Mouse (Mus musculus) brain, embryonic 14.5 days (tissue): ENCODE results near the gene Arhgef10l. TPM values are rescaled to one million over a fixed set of nuclear protein-coding genes. Genes with fewer than 3 reads are reported as not detected.

Experiments used
- DNase-seq: peaks from one replicate; pipeline ENCODE4 v3.0.0-alpha.2; 2011; ENCODE audit warnings: low read depth
- CTCF ChIP-seq: fragments of 200-500 bp; IDR thresholded peaks from 2 replicates; pipeline ENCODE4 v1.5.1; 2012; ENCODE audit warnings: inconsistent platforms, mild to moderate bottlenecking, moderate library complexity, borderline replicate concordance; ENCODE audit not compliant: insufficient read depth, insufficient read length; ENCODE audit errors: extremely low read depth
- POLR2A ChIP-seq: fragments of 200-500 bp; IDR thresholded peaks from 2 replicates; pipeline ENCODE4 v1.6.1; 2012; ENCODE audit warnings: mild to moderate bottlenecking, inconsistent platforms, borderline replicate concordance; ENCODE audit not compliant: poor library complexity, insufficient read depth, insufficient read length, severe bottlenecking; ENCODE audit errors: extremely low read depth
- polyA plus RNA-seq: library from polyadenylated mRNA; depleted of rRNA; stranded (reverse); fragments of >200 nt; gene quantifications from 2 replicates; pipeline ENCODE4 v1.2.3, GENCODE M21; 2012

Gene Arhgef10l
- polyA plus RNA-seq, 1 experiment: 45.9 TPM

DNA sequence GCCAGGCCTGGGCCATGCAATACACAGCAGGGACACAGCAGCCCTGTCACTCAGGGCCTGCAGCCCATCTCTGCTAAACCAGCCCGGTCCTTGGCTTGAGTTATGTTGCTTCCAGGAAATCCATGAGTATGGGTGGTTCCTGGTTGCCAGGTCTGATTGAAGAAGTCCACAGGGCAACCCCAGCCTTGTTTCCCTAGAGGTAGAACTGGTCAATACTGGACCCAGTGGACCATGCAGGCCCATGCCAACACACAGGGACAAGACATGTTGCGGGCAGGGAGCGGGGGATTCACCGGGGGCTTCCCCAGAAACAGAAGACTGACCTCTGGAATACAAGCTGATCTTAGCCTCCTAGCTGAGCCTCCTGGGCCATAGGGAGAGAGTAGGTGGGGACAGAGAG lies 142.9 kb downstream of the Arhgef10l start:
- no peak for TF ChIP-seq POLR2A
- TF ChIP-seq CTCF: no peak
- no peak for DNase-seq

GRCm38 (mm10) chr4:140520719-140521118 lies 145.1 kb downstream of the Arhgef10l start:
- DNase-seq: no peak
- TF ChIP-seq POLR2A (no peak), CTCF (no peak)

GRCm38 (mm10) chr4:140513797-140514196 lies 152.0 kb downstream of the Arhgef10l start:
- DNase-seq: no peak
- TF ChIP-seq CTCF (no peak), POLR2A (no peak)

GRCm38 (mm10) chr4:140509856-140510255 lies 156.0 kb downstream of the Arhgef10l start:
- no peak for DNase-seq
- TF ChIP-seq CTCF (no peak), POLR2A (no peak)

- DNase-seq: peak; percentile 80
- no peak for TF ChIP-seq POLR2A
- no peak for TF ChIP-seq CTCF
Observed at GRCm38 (mm10) chr4:140507172-140507714, 158.6 kb downstream of the Arhgef10l start.

- no peak for TF ChIP-seq POLR2A
- no peak for TF ChIP-seq CTCF
- DNase-seq: peak; percentile 83
Observed at GRCm38 (mm10) chr4:140505608-140506002, 160.2 kb downstream of the Arhgef10l start.

- no peak for TF ChIP-seq POLR2A
- no peak for TF ChIP-seq CTCF
- peak; percentile 86 for DNase-seq
Observed at GRCm38 (mm10) chr4:140504921-140505607, 160.7 kb downstream of the Arhgef10l start.

- peak; percentile 87 for DNase-seq
- TF ChIP-seq CTCF (no peak), POLR2A (no peak)
Observed at GRCm38 (mm10) chr4:140504067-140504913, 161.5 kb downstream of the Arhgef10l start.

DNA sequence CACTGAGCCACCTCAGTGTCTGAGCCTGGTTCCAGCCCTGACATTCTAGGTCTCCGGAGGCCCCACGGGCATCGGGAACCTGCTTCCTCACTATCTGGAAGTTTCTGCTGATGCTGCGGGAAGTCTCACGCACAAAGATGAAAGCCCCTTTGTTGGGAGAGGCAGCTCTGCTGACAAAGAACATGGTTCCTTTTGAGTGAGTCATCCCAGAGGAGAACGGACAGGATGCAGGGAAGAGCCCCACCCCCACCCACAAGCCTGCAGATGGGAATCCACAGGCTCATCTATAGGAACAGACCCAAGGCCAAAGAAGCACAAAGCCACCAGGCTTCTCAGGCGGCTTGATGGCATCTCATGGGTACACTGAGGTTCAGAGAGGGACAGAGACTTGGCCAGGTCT lies 165.0 kb downstream of the Arhgef10l start:
- TF ChIP-seq POLR2A (no peak), CTCF (no peak)
- DNase-seq: no peak

GRCm38 (mm10) chr4:140499571-140499970 lies 166.2 kb downstream of the Arhgef10l start:
- TF ChIP-seq CTCF (peak; percentile 13; the same call in 1 of the 2 replicates), POLR2A (no peak)
- no peak for DNase-seq

GRCm38 (mm10) chr4:140497169-140497568 lies 168.6 kb downstream of the Arhgef10l start:
- peak; percentile 64 for DNase-seq
- no peak for TF ChIP-seq CTCF
- no peak for TF ChIP-seq POLR2A

GRCm38 (mm10) chr4:140491555-140491954 lies 174.3 kb downstream of the Arhgef10l start:
- no peak for TF ChIP-seq POLR2A
- TF ChIP-seq CTCF: peak; percentile 49; the same call in 1 of the 2 replicates
- peak; percentile 77 for DNase-seq

- TF ChIP-seq CTCF: no peak
- TF ChIP-seq POLR2A: no peak
Observed at GRCm38 (mm10) chr4:140485442-140485841, 180.4 kb downstream of the Arhgef10l start.

More at GRCm38 (mm10) chr4:140485442-140485841, 180.4 kb downstream of the Arhgef10l start:
- no peak for DNase-seq
